Mouse (Mus musculus) 416B (cell line): ENCODE data around the gene Gm17027.
"Not testable (repeated sequence)": the region's sequence is repeated elsewhere in the genome, so short reads cannot be mapped to it uniquely, and the experiment has no call there.

Source experiments
- DNase-seq: peaks from one replicate; pipeline ENCODE4 v3.0.0; 2011; ENCODE audit warnings: low read depth

Gene Gm17027

GRCm38 (mm10) chr14:42162522-42162921, at the start of gene Gm17027:
Gene Gm17027 (minus strand): TSS chr14:42162622.
- DNase-seq = not testable (repeated sequence)

GRCm38 (mm10) chr14:42190691-42191090, 28.3 kb upstream of the Gm17027 start, which contains the start of gene Gm3573:
Gene Gm3573 (minus strand): TSS chr14:42190791.
- not testable (repeated sequence) for DNase-seq

GRCm38 (mm10) chr14:42183936-42184335, 21.5 kb upstream of the Gm17027 start:
- not testable (repeated sequence) for DNase-seq

- not testable (repeated sequence) for DNase-seq
Measured at GRCm38 (mm10) chr14:42134571-42134970, 27.9 kb downstream of the Gm17027 start.

GRCm38 (mm10) chr14:42133806-42134205, 28.6 kb downstream of the Gm17027 start:
- DNase-seq = not testable (repeated sequence)

- not testable (repeated sequence) for DNase-seq
Measured at GRCm38 (mm10) chr14:42117269-42117668, 45.2 kb downstream of the Gm17027 start, which contains the start of gene Gm7951. Gene Gm7951 (minus strand): TSS chr14:42117369.
